Mouse (Mus musculus): Measurements from ENCODE around the gene Sdk1. TPM values are rescaled to one million over a fixed set of nuclear protein-coding genes. Genes with fewer than 3 reads are reported as not detected.

The Sdk1 gene
- polyA plus RNA-seq, 1 experiment from 2014 or later = 1.3 TPM

- 91% methylated on average over 11 of the region's 11 CpGs for WGBS
- Histone ChIP-seq H3K36me3 (ENCODE audit: control insufficient read depth, insufficient read depth) (no peaks in the 10 kb centered on the region), H3K27ac (ENCODE audit: low read length) (no peak overlapping the region), H3K9ac (ENCODE audit: low read length) (no peak overlapping the region), H3K4me3 (ENCODE audit: low read length) (no peak overlapping the region), H3K9me3 (replicated peaks; ENCODE audit: control insufficient read depth, low read length) (peaks cover 5% of the 10 kb centered on the region), H3K4me1 (ENCODE audit: control insufficient read depth, insufficient read depth, low read length) (no peaks in the 10 kb centered on the region), H3K4me2 (ENCODE audit: low read depth, low read length) (no peak overlapping the region), H3K27me3 (ENCODE audit: control insufficient read depth, insufficient read depth, low read length) (no peaks in the 10 kb centered on the region)
- ATAC-seq (replicated peaks; ENCODE audit: extremely low read depth, insufficient read depth, low FRiP score) = no peak
Measured at GRCm38 (mm10) chr5:141873751-141874150, 632.5 kb downstream of the Sdk1 start.

- H3K36me3 ChIP-seq (ENCODE audit: control insufficient read depth, insufficient read depth) = no peaks in the 10 kb centered on the region
- H3K9ac ChIP-seq (ENCODE audit: low read length) = no peak overlapping the region
- H3K9me3 ChIP-seq (replicated peaks; ENCODE audit: control insufficient read depth, low read length) = no peaks in the 10 kb centered on the region
- no peaks in the 10 kb centered on the region for H3K4me1 ChIP-seq (ENCODE audit: control insufficient read depth, insufficient read depth, low read length)
- ATAC-seq (replicated peaks; ENCODE audit: extremely low read depth, insufficient read depth, low FRiP score) = no peak
- H3K4me3 ChIP-seq (ENCODE audit: low read length) = no peak overlapping the region
- H3K27me3 ChIP-seq (ENCODE audit: control insufficient read depth, insufficient read depth, low read length) = no peaks in the 10 kb centered on the region
- H3K27ac ChIP-seq (ENCODE audit: low read length) = no peak overlapping the region
- H3K4me2 ChIP-seq (ENCODE audit: low read depth, low read length) = no peak overlapping the region
- whole genome bisulfite sequencing = 70% methylated on average over 5 of the region's 5 CpGs
Measured at GRCm38 (mm10) chr5:141880661-141881060, 639.4 kb downstream of the Sdk1 start.

DNA sequence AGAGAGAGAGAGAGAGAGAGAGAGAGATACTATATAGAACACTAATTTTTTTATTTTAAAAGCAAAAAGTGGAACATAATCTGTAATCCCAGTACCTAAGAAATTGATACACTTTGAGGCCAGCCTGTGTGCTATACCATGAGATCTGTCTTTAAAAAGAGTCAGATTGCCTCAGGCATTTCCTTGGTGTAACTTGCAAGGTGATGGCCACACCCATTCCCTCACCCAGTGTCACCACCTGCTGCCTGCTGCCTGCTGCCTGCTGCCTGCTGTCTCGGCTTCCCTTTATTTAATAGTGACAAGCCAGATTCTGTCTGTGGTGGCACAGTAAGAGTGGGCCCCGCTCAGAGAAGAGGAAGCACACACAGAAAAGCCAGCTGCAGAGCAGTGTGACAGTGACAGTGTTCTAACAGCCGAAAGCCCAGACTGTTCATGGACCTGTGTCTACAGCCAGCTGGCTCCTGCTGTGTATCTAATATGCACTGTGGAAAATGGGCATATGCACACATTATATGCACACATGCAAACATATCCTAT is 642.9 kb downstream of the Sdk1 start:
- 52% methylated on average over 3 of the region's 3 CpGs for WGBS
- Histone ChIP-seq H3K9ac (ENCODE audit: low read length) (no peak overlapping the region), H3K4me2 (ENCODE audit: low read depth, low read length) (no peak overlapping the region), H3K9me3 (replicated peaks; ENCODE audit: control insufficient read depth, low read length) (no peaks in the 10 kb centered on the region), H3K36me3 (ENCODE audit: control insufficient read depth, insufficient read depth) (no peaks in the 10 kb centered on the region), H3K27me3 (ENCODE audit: control insufficient read depth, insufficient read depth, low read length) (no peaks in the 10 kb centered on the region), H3K4me1 (ENCODE audit: control insufficient read depth, insufficient read depth, low read length) (peaks cover 3% of the 10 kb centered on the region; the same call in 1 of the 2 replicates), H3K27ac (ENCODE audit: low read length) (no peak overlapping the region), H3K4me3 (ENCODE audit: low read length) (no peak overlapping the region)
- no peak for ATAC-seq (replicated peaks; ENCODE audit: extremely low read depth, insufficient read depth, low FRiP score)

DNA sequence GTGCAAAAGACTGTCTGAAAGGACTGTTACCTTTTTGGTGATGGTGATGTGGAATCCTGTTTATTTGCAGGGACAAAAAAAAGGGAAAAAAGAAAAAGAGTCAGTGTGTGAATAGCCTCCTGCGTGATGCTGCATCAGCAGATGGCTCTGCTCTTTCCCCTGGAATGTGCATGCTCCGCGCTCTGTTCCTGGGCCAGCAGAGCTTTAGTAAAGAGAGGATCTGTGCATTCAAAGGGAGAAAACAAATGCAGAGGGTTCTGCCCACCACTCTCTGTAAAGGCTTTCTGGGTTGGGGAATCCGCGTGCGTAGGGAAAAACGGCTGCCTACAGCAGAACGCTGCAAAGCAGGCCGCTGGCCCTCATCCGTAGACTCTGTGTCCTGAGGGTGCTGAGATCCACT is 644.7 kb downstream of the Sdk1 start:
- H3K36me3 ChIP-seq (ENCODE audit: control insufficient read depth, insufficient read depth) = no peaks in the 10 kb centered on the region
- H3K4me1 ChIP-seq (ENCODE audit: control insufficient read depth, insufficient read depth, low read length) = peaks cover 13% of the 10 kb centered on the region
- no peaks in the 10 kb centered on the region for H3K27me3 ChIP-seq (ENCODE audit: control insufficient read depth, insufficient read depth, low read length)
- 86% methylated on average over 10 of the region's 10 CpGs for WGBS
- no peak overlapping the region for H3K27ac ChIP-seq (ENCODE audit: low read length)
- H3K9me3 ChIP-seq (replicated peaks; ENCODE audit: control insufficient read depth, low read length) = no peaks in the 10 kb centered on the region
- H3K4me3 ChIP-seq (ENCODE audit: low read length) = no peak overlapping the region
- ATAC-seq (replicated peaks; ENCODE audit: extremely low read depth, insufficient read depth, low FRiP score) = no peak
- H3K9ac ChIP-seq (ENCODE audit: low read length) = no peak overlapping the region
- H3K4me2 ChIP-seq (ENCODE audit: low read depth, low read length) = no peak overlapping the region

- H3K4me1 ChIP-seq (ENCODE audit: control insufficient read depth, insufficient read depth, low read length) = peaks cover 13% of the 10 kb centered on the region
- peak overlapping the region; percentile 14 for H3K4me2 ChIP-seq (ENCODE audit: low read depth, low read length)
- H3K27ac ChIP-seq (ENCODE audit: low read length) = no peak overlapping the region
- H3K9me3 ChIP-seq (replicated peaks; ENCODE audit: control insufficient read depth, low read length) = no peaks in the 10 kb centered on the region
- no peak overlapping the region for H3K9ac ChIP-seq (ENCODE audit: low read length)
- no peak; the same call in 1 of the 2 replicates for ATAC-seq (replicated peaks; ENCODE audit: extremely low read depth, insufficient read depth, low FRiP score)
- 31% methylated on average over 9 of the region's 9 CpGs for WGBS
- no peak overlapping the region for H3K4me3 ChIP-seq (ENCODE audit: low read length)
- no peaks in the 10 kb centered on the region for H3K36me3 ChIP-seq (ENCODE audit: control insufficient read depth, insufficient read depth)
- no peaks in the 10 kb centered on the region for H3K27me3 ChIP-seq (ENCODE audit: control insufficient read depth, insufficient read depth, low read length)
Measured at GRCm38 (mm10) chr5:141889766-141890165, 648.5 kb downstream of the Sdk1 start.

DNA sequence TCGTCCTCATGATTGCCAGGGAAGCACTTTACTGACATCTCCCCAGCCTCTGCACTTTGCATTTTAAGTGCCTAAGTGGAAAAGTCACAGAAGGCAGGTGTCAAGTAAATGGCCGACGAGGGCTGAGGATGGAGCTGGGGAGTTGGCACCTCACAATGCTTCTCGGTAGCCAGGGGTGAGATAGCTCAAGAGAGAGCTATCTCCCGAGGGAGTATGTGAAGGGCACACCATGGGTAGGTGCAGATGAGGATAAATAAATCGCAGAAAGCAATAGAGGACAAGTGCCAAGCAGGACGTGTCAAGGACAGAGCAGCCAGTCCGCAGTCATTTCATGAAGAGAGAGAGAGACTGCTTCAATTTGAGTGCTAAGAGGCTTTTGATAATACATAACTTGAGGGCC is 655.1 kb downstream of the Sdk1 start:
- H3K27me3 ChIP-seq (ENCODE audit: control insufficient read depth, insufficient read depth, low read length) = no peaks in the 10 kb centered on the region
- no peak overlapping the region for H3K4me2 ChIP-seq (ENCODE audit: low read depth, low read length)
- H3K27ac ChIP-seq (ENCODE audit: low read length) = no peak overlapping the region
- peaks cover 7% of the 10 kb centered on the region for H3K9me3 ChIP-seq (replicated peaks; ENCODE audit: control insufficient read depth, low read length)
- no peak overlapping the region for H3K9ac ChIP-seq (ENCODE audit: low read length)
- H3K36me3 ChIP-seq (ENCODE audit: control insufficient read depth, insufficient read depth) = no peaks in the 10 kb centered on the region
- H3K4me1 ChIP-seq (ENCODE audit: control insufficient read depth, insufficient read depth, low read length) = no peaks in the 10 kb centered on the region
- no peak overlapping the region for H3K4me3 ChIP-seq (ENCODE audit: low read length)
- 41% methylated on average over 8 of the region's 8 CpGs for WGBS
- peak; percentile 58 for ATAC-seq (replicated peaks; ENCODE audit: extremely low read depth, insufficient read depth, low FRiP score)

DNA sequence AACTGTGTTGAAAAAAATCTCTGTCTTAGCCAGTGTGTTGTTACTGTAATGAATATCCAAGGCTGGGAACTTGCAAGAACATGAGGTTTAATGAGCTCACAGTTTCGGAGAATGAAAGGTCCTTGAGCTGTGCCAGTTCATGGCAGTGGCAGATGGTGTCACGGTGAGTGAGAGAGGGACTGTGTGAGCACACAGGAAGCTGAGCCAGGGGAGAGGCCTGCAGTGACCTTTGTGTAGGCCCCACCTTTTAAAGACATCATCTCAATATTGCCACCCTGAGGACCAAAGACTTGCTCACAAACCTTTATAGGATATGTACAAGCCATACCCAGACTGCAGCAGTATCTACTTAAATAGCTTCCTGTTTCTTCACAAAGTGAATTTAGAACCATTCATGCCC is 656.2 kb downstream of the Sdk1 start:
- Histone ChIP-seq H3K4me3 (ENCODE audit: low read length) (no peak overlapping the region), H3K9me3 (replicated peaks; ENCODE audit: control insufficient read depth, low read length) (peaks cover 7% of the 10 kb centered on the region), H3K4me2 (ENCODE audit: low read depth, low read length) (no peak overlapping the region), H3K27me3 (ENCODE audit: control insufficient read depth, insufficient read depth, low read length) (no peaks in the 10 kb centered on the region), H3K4me1 (ENCODE audit: control insufficient read depth, insufficient read depth, low read length) (peaks cover 3% of the 10 kb centered on the region), H3K27ac (ENCODE audit: low read length) (no peak overlapping the region), H3K36me3 (ENCODE audit: control insufficient read depth, insufficient read depth) (no peaks in the 10 kb centered on the region), H3K9ac (ENCODE audit: low read length) (no peak overlapping the region)
- no peak for ATAC-seq (replicated peaks; ENCODE audit: extremely low read depth, insufficient read depth, low FRiP score)
- 63% methylated on average over 2 of the region's 2 CpGs for WGBS

GRCm38 (mm10) chr5:141899751-141900150 is 658.5 kb downstream of the Sdk1 start:
- Histone ChIP-seq H3K9ac (ENCODE audit: low read length) (no peak overlapping the region), H3K27me3 (ENCODE audit: control insufficient read depth, insufficient read depth, low read length) (no peaks in the 10 kb centered on the region), H3K4me3 (ENCODE audit: low read length) (no peak overlapping the region), H3K4me2 (ENCODE audit: low read depth, low read length) (no peak overlapping the region), H3K36me3 (ENCODE audit: control insufficient read depth, insufficient read depth) (no peaks in the 10 kb centered on the region), H3K9me3 (replicated peaks; ENCODE audit: control insufficient read depth, low read length) (peaks cover 7% of the 10 kb centered on the region), H3K4me1 (ENCODE audit: control insufficient read depth, insufficient read depth, low read length) (peaks cover 12% of the 10 kb centered on the region), H3K27ac (ENCODE audit: low read length) (no peak overlapping the region)
- no peak for ATAC-seq (replicated peaks; ENCODE audit: extremely low read depth, insufficient read depth, low FRiP score)
- WGBS = 66% methylated on average over 7 of the region's 7 CpGs

DNA sequence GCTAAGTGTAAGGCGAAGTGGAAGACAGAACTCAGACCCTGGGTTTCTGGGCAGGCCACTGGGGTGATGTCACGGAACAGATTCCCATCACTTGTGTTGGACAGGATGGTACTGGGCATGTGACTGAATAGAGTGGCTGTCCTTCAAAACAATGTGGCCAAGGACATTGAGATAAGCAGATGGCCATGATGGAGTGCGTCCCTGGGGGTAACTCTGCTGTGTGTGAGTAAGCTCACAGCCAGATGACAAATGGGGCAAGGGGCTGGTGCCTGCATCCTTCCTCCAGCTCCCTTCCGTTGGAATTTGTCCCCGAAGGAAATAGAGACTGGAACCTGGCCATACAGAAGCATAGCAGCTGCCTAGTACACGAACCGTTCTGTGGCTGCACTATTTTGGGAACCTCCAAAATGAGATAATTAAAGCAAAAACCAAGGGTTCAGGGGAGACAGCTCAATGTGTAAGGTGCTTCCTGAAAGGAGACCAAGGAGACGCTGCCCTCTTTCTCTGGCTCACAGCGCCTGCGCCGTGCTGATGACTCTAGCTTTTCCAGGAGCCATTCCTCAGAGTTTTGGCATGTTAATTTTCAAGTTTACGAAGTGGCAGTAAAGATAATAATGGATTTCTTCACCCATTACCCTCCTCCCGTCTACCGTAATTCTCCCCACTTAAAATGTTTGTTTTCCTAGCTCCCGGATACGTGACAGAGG is 661.4 kb downstream of the Sdk1 start:
- H3K4me2 ChIP-seq (ENCODE audit: low read depth, low read length) = no peak overlapping the region
- peaks cover 12% of the 10 kb centered on the region for H3K4me1 ChIP-seq (ENCODE audit: control insufficient read depth, insufficient read depth, low read length)
- ATAC-seq (replicated peaks; ENCODE audit: extremely low read depth, insufficient read depth, low FRiP score) = peak; percentile 53
- no peaks in the 10 kb centered on the region for H3K36me3 ChIP-seq (ENCODE audit: control insufficient read depth, insufficient read depth)
- peaks cover 7% of the 10 kb centered on the region for H3K9me3 ChIP-seq (replicated peaks; ENCODE audit: control insufficient read depth, low read length)
- no peak overlapping the region for H3K9ac ChIP-seq (ENCODE audit: low read length)
- 37% methylated on average over 16 of the region's 16 CpGs for WGBS
- no peak overlapping the region for H3K4me3 ChIP-seq (ENCODE audit: low read length)
- H3K27me3 ChIP-seq (ENCODE audit: control insufficient read depth, insufficient read depth, low read length) = no peaks in the 10 kb centered on the region
- H3K27ac ChIP-seq (ENCODE audit: low read length) = no peak overlapping the region

Data from heart, embryonic 16.5 days (tissue).